Mouse (Mus musculus): Measurements from ENCODE around the gene Tsc22d2. TPM values are rescaled to one million over a fixed set of nuclear protein-coding genes. Genes with fewer than 3 reads are reported as not detected.

Gene Tsc22d2
- 4.3 and 5.0 TPM in 2 replicates for polyA plus RNA-seq (2012; rRNA removed)

DNA sequence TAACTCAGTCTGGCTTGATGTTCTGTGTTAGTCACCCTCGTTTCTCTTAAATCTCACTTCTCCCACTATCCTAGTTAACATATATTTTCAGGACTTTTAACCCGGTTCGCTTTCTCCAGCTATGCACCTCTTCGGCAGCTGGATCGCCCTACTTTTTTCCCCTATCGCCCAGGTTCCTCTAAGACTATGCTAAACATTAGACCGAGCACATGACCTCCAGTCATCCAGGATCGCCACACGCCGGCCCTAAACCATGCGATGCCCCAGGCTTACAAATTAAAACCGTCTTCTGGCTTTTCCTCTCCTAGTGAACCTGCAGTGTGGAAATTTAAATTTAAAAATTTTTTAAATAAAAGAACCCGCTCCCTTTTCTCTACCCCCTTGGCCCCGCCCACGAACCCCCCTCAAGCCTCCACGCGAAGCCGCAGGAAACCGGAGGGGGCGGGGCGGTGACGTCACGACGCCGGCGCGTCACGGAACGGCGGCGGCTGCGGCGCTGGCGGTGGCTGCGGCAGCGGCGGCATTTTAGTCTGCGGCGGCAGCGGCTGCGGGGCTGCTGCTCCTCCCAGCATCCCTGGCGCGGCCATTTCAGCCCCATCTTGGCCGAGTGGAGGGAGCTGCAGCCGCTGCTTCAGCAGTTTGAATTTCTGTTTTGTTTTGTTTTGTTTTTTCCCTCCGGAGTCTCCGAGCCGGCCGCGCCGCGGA, at the start of gene Tsc22d2:
Gene Tsc22d2 (plus strand): TSS at position 482 of the 705 bp plus-strand sequence.

Other genes with a start within 250 kb of the Tsc22d2 start
- gene Eif2a, start 111.1 kb downstream of the Tsc22d2 start, polyA plus RNA-seq (2012; rRNA removed), result 39.3 and 48.8 TPM in 2 replicates
- 26.6 and 32.1 TPM in 2 replicates for gene Serp1, start 111.2 kb downstream of the Tsc22d2 start, polyA plus RNA-seq (2012; rRNA removed)
- 26.9 and 35.7 TPM in 2 replicates for gene Selenot, start 161.9 kb downstream of the Tsc22d2 start, polyA plus RNA-seq (2012; rRNA removed)
- gene Erich6, start 222.5 kb downstream of the Tsc22d2 start, polyA plus RNA-seq (2012; rRNA removed), result not detected in 2 replicates

Data from liver, embryonic 14 days (tissue).